Mouse (Mus musculus) kidney, embryonic 16.5 days (tissue): Measurements from ENCODE around the gene Rilpl1. TPM values are rescaled to one million over a fixed set of nuclear protein-coding genes. Genes with fewer than 3 reads are reported as not detected.

Experiments used
- ATAC-seq: fragments of 200-750 bp; cut with Nextera tagmentation; 2 replicates; pipeline ENCODE4 v1.8.0; 2017; ENCODE audit warnings: moderate TSS enrichment; ENCODE audit not compliant: low FRiP score, low TSS enrichment
- H3K27ac ChIP-seq: fragments of 300-500 bp; sonication (generic); 2 replicates; pipeline ENCODE4 v1.5.1; 2014; ENCODE audit warnings: low read length
- H3K27me3 ChIP-seq: fragments of 300-500 bp; sonication (generic); 2 replicates; pipeline ENCODE4 v1.6.1; 2014; ENCODE audit warnings: low read length, control low read depth, mixed read lengths; ENCODE audit not compliant: insufficient read depth
- H3K36me3 ChIP-seq: fragments of 300-500 bp; sonication (generic); 2 replicates; pipeline ENCODE4 v1.6.1; 2014; ENCODE audit warnings: low read length, control low read depth, mixed read lengths; ENCODE audit not compliant: insufficient read depth
- H3K4me1 ChIP-seq: fragments of 300-500 bp; sonication (generic); 2 replicates; pipeline ENCODE4 v1.6.1; 2014; ENCODE audit warnings: low read length, control low read depth, mixed read lengths; ENCODE audit not compliant: insufficient read depth
- H3K4me2 ChIP-seq: fragments of 300-500 bp; sonication (generic); replicated peaks from 2 replicates; pipeline ENCODE4 v1.6.1; 2014; ENCODE audit warnings: low read depth, low read length
- H3K4me3 ChIP-seq: fragments of 300-500 bp; sonication (generic); 2 replicates; pipeline ENCODE4 v1.5.1; 2014; ENCODE audit warnings: mild to moderate bottlenecking, low read length
- H3K9ac ChIP-seq: fragments of 300-500 bp; sonication (generic); replicated peaks from 2 replicates; pipeline ENCODE4 v1.6.1; 2014; ENCODE audit warnings: low read length
- H3K9me3 ChIP-seq: fragments of 300-500 bp; sonication (generic); 2 replicates; pipeline ENCODE4 v1.6.1; 2016; ENCODE audit warnings: low read length, control low read depth
- WGBS: fragments of 180-500 bp; shearing (Covaris S2); extraction: QIAGEN DNeasy Blood & Tissue Kit; methylation state at CpG from one replicate; pipeline ENCODE4 v1.1.7; 2014; 5-methylcytosine and 5-hydroxymethylcytosine counted together
- polyA plus RNA-seq: library from polyadenylated mRNA; unstranded; fragments of >200 nt; fragmentation: Nextera tagmentation; extraction: Ambion mirVana; gene quantifications from 2 replicates; pipeline ENCODE4 v1.2.1, GENCODE M21; 2015

The Rilpl1 gene
- polyA plus RNA-seq, 1 experiment from 2014 or later: 21.7 TPM

DNA sequence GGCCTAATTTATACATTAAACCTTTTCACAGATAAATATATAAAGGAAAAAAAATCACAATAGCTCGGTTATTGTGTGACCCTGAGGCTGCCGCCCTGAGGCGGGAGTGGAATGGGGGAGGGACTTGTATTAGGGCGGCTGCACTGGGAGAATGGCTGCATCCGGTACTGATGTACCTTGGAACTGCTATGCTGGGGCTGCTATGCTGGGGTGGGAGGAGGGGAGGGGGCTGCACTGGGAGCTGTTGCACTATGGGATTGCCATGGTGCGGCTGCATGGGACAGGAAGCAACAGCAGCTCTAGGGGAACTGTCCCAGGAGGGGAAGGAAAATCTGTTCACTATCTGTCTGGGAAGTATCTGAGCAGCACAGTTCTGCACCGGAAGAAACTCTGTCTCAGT lies 1.3 kb upstream of the Rilpl1 start:
- Histone ChIP-seq H3K4me3 (no peak overlapping the region), H3K36me3 (no peaks in the 10 kb centered on the region), H3K9me3 (no peaks in the 10 kb centered on the region), H3K4me1 (peaks cover 50% of the 10 kb centered on the region), H3K27me3 (no peaks in the 10 kb centered on the region), H3K4me2 (0 out of 2 replicates have a peak overlapping the region, but pooled peaks have one; percentile 69), H3K27ac (peak overlapping the region; percentile 70; the same call in 1 of the 2 replicates), H3K9ac (no peak overlapping the region; the same call in 1 of the 2 replicates)
- 29% methylated on average over 7 of the region's 7 CpGs for WGBS
- peak; percentile 23; the same call in 1 of the 2 replicates for ATAC-seq

DNA sequence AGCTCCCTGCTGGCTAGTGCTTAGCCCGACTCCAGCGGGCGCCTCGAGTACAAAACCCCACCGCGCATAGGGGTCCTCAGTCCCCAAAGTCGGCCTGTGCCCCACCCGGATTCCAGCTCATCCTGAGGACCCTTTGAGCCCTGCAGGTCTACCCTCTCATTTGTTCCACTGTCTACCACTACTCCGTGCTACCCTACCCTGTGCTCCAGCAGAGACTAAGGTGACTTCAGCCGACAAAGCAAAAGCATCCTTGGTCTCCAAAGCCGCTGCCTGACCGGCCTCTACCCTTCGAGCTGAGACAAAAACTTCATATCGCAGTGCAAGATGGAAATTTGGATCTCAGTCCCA lies 366 bp upstream of the Rilpl1 start:
- peaks cover 45% of the 10 kb centered on the region for H3K4me1 ChIP-seq

DNA sequence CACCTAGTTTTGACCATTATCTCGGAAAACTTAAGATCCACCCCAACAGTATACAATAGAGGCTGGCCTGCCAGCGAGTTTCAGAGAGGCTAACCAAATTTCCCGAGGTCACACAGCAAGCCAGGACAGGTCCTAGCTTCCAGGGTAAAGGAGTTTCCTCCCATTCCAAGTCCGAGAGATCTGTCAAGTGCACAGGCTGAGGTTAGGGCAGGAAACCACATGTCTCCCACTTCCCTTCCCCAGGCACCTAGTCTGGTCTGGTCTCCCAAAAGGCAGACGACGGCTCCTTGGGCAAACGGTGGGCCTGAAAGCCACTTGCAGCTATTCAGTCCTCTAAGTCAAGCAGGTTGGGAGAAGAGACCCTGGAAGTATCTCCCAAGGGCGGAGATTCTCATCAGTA lies 1.5 kb downstream of the Rilpl1 start:
- Histone ChIP-seq H3K9me3 (no peaks in the 10 kb centered on the region), H3K36me3 (no peaks in the 10 kb centered on the region), H3K4me2 (peak overlapping the region; percentile 69), H3K4me1 (peaks cover 43% of the 10 kb centered on the region), H3K27me3 (no peaks in the 10 kb centered on the region), H3K27ac (peak overlapping the region; percentile 65), H3K4me3 (peak overlapping the region; percentile 78), H3K9ac (peak overlapping the region; percentile 76)
- ATAC-seq: no peak
- 32% methylated on average over 8 of the region's 8 CpGs for WGBS

More for the DNA sequence above, 366 bp upstream of the Rilpl1 start:
- no peaks in the 10 kb centered on the region for H3K27me3 ChIP-seq
- H3K4me2 ChIP-seq: peak overlapping the region; percentile 69
- ATAC-seq: no peak
- peak overlapping the region; percentile 78 for H3K4me3 ChIP-seq
- peak overlapping the region; percentile 70 for H3K27ac ChIP-seq
- no peaks in the 10 kb centered on the region for H3K36me3 ChIP-seq
- 14% methylated on average over 14 of the region's 14 CpGs for WGBS
- no peaks in the 10 kb centered on the region for H3K9me3 ChIP-seq
- H3K9ac ChIP-seq: peak overlapping the region; percentile 76

DNA sequence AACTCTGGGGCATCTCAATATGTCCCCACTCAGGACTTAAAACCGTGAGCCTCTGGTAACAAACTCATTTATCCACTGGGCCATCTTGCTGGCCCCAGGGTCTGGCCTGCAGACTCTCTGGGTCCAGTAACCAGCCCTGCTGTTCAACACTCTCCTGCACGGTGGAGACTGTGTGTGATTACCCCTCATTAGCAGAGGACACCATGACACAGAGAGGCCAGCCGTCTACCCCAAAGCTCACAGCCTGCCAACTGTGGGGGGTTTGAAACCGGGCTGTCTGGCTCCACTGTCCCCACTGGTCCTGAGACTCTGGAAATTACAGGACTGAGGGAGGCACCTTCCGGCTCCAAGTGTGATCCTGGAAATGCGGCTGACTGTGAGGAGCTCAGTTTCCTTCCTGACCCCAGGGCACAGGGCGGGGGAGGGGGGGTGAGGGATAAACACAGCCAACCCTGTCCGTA lies 2.0 kb downstream of the Rilpl1 start:
- Histone ChIP-seq H3K36me3 (no peaks in the 10 kb centered on the region; the same call in 1 of the 2 replicates), H3K9me3 (no peaks in the 10 kb centered on the region), H3K27me3 (no peaks in the 10 kb centered on the region), H3K27ac (peak overlapping the region; percentile 65), H3K4me2 (peak overlapping the region; percentile 69), H3K4me1 (peaks cover 43% of the 10 kb centered on the region), H3K9ac (peak overlapping the region; percentile 60), H3K4me3 (peak overlapping the region; percentile 78)
- WGBS: 7% methylated on average over 8 of the region's 8 CpGs
- 0 out of 2 replicates have a peak, but pooled peaks have one; percentile 14 for ATAC-seq

DNA sequence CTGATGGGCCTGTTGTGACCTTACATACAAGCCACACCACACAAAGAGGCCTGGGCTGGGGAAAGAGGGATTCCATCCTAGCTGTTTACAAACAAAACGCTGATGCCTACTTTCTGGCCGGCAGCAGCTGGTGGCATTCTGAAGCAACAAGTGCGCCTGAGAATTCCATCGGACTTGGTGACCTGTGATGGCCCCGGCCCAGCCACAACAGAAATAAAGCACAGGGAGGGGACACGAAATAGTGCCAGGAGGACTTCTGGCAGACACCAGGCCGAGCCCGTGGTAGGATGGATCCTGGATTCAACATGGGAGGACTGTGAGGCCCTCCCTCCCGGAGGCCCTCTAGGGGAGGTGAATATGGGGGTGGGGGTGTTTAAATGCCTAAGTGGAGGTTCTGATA lies 2.4 kb downstream of the Rilpl1 start:
- peaks cover 43% of the 10 kb centered on the region for H3K4me1 ChIP-seq

DNA sequence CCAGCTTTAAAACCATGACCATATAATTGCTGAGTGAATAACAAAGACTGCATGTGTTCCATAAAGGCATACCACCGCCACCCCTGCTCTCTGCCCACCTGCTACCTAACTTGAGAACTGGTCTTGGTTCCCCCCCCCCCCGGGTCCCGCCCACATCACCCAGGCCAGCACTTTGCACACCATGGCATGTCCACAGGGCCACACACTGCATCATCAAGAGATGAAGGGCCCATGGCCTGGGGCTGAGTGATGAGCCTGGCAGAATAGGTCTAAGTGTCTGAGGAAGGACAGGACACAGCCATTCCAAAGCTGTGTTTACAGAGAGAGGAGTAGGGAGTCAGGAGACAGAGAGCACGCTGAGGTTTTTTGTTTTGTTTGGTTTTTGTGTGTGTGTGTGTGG lies 2.8 kb downstream of the Rilpl1 start:
- no peak for ATAC-seq
- Histone ChIP-seq H3K9ac (peak overlapping the region; percentile 60), H3K4me1 (peaks cover 43% of the 10 kb centered on the region), H3K27ac (peak overlapping the region; percentile 65), H3K27me3 (no peaks in the 10 kb centered on the region), H3K36me3 (peaks cover 5% of the 10 kb centered on the region), H3K9me3 (peaks cover under 1% of the 10 kb centered on the region; the same call in 1 of the 2 replicates), H3K4me2 (peak overlapping the region; percentile 69), H3K4me3 (peak overlapping the region; percentile 78)
- 67% methylated on average over 4 of the region's 4 CpGs for WGBS

More for the DNA sequence above, 2.4 kb downstream of the Rilpl1 start:
- Histone ChIP-seq H3K9ac (peak overlapping the region; percentile 60), H3K36me3 (peaks cover under 1% of the 10 kb centered on the region), H3K9me3 (no peaks in the 10 kb centered on the region), H3K4me2 (peak overlapping the region; percentile 69), H3K27me3 (no peaks in the 10 kb centered on the region), H3K4me3 (peak overlapping the region; percentile 78), H3K27ac (peak overlapping the region; percentile 65)
- 11% methylated on average over 9 of the region's 9 CpGs for WGBS
- no peak for ATAC-seq

DNA sequence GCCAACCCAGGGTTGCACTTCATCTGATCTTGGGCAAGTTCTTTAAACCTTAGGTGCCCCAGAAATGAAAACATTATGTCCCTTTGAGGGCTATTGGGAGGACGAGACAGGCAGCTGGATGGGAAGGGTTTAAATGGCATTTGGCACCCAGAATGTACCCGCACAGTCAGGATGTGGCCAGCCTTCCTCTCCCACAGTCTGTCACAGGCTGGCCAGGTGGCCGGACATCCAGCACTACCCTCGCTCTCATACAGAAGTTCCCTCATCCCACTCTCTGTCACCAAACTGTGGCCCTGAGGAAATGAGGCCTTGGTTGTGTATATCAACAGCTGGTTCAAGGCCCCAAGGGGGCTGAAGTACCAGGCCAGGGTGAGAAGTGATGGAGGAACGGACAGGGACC lies 6.2 kb downstream of the Rilpl1 start:
- peaks cover 4% of the 10 kb centered on the region; the same call in 1 of the 2 replicates for H3K9me3 ChIP-seq
- H3K27me3 ChIP-seq: no peaks in the 10 kb centered on the region
- WGBS: 90% methylated on average over 5 of the region's 5 CpGs
- no peak for ATAC-seq
- H3K4me2 ChIP-seq: no peak overlapping the region
- no peak overlapping the region for H3K4me3 ChIP-seq
- H3K4me1 ChIP-seq: peaks cover 20% of the 10 kb centered on the region
- H3K36me3 ChIP-seq: peaks cover 12% of the 10 kb centered on the region
- no peak overlapping the region for H3K9ac ChIP-seq
- no peak overlapping the region for H3K27ac ChIP-seq

DNA sequence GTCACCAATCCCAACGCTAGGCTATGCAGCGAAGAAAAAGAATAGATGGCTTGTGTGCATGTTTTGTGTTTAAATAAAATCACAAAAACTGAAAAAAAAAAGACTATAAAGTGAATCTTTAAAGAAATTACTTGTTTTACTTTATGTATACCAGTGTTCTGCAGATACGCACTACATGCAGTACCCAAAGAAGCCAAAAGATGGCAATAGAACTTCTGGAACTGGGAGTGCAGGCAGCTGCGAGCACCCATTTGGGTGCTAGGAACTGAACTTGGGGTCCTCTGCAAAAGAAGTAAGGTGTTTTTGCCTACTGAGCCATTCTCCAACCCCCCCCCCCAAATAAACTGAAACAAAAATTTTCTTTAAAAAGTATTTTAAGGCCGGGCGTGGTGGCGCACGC lies 8.2 kb downstream of the Rilpl1 start:
- Histone ChIP-seq H3K9me3 (peaks cover 4% of the 10 kb centered on the region; the same call in 1 of the 2 replicates), H3K27ac (no peak overlapping the region), H3K27me3 (no peaks in the 10 kb centered on the region), H3K4me2 (no peak overlapping the region), H3K4me3 (no peak overlapping the region), H3K36me3 (peaks cover 28% of the 10 kb centered on the region), H3K9ac (no peak overlapping the region), H3K4me1 (peaks cover under 1% of the 10 kb centered on the region; the same call in 1 of the 2 replicates)
- WGBS: 99% methylated on average over 8 of the region's 8 CpGs
- no peak for ATAC-seq

DNA sequence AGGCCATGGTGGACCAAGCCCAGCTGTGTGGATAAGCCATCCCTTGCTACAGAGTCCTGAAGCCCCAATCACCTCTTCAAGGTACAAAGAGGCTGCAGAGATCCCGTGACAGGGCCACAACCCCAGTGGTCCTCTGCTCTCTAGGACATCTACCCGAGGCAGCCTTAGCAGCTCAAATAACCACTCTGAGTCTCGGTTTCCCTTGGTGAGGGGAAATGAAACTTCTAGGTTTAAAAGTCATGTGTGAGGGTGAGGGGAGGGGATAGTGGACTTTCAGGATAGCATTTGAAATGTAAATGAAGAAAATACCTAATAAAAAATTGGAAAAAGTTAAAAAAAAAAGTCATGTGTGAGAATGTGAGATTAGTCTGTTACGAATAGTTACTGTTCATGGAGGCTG lies 9.6 kb downstream of the Rilpl1 start:
- Histone ChIP-seq H3K9ac (no peak overlapping the region), H3K36me3 (peaks cover 37% of the 10 kb centered on the region), H3K4me3 (no peak overlapping the region), H3K4me1 (no peaks in the 10 kb centered on the region), H3K9me3 (peaks cover 4% of the 10 kb centered on the region; the same call in 1 of the 2 replicates), H3K4me2 (no peak overlapping the region), H3K27ac (no peak overlapping the region), H3K27me3 (no peaks in the 10 kb centered on the region)
- 68% methylated on average over 4 of the region's 4 CpGs for WGBS
- no peak for ATAC-seq

DNA sequence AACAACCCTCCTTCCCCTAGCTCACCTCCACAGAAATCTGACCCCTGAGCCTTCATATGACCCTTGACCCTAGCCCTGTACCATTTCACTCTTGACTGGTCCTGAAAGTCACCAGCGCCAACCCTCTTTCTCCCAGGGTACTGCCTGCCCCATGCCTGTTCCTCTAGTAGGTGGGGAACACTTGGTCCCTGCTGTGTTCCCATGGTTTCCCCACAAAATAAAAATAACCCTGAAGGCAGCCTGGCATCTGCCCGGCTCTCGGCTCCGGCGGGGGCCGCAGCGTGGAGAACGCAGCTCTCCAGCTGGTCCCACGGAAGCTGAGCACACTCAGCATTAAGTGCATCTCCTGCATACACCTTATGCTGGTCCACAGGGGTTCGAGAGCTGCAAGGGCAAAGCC lies 12.5 kb downstream of the Rilpl1 start:
- Histone ChIP-seq H3K4me2 (no peak overlapping the region), H3K36me3 (peaks cover 50% of the 10 kb centered on the region), H3K4me1 (no peaks in the 10 kb centered on the region), H3K27me3 (no peaks in the 10 kb centered on the region), H3K9ac (no peak overlapping the region), H3K27ac (no peak overlapping the region), H3K4me3 (no peak overlapping the region), H3K9me3 (peaks cover 4% of the 10 kb centered on the region; the same call in 1 of the 2 replicates)
- ATAC-seq: no peak
- WGBS: 89% methylated on average over 10 of the region's 10 CpGs
